Mouse (Mus musculus) liver, embryonic 16.5 days (tissue): Measurements from ENCODE around the gene Inhba. TPM values are rescaled to one million over a fixed set of nuclear protein-coding genes. Genes with fewer than 3 reads are reported as not detected.

Source experiments
- ATAC-seq: fragments of 200-750 bp; cut with Nextera tagmentation; 2 replicates; pipeline ENCODE4 v1.8.0; 2017; ENCODE audit warnings: low read depth, mild to moderate bottlenecking, moderate number of reproducible peaks, moderate library complexity
- H3K27ac ChIP-seq: fragments of 300-500 bp; sonication (generic); 2 replicates; pipeline ENCODE4 v1.5.1; 2014; ENCODE audit warnings: mild to moderate bottlenecking, low read length
- H3K27me3 ChIP-seq: fragments of 300-500 bp; sonication (generic); 2 replicates; pipeline ENCODE4 v1.6.1; 2014; ENCODE audit warnings: low read depth, low read length, mixed read lengths; ENCODE audit not compliant: control insufficient read depth, insufficient read depth
- H3K36me3 ChIP-seq: fragments of 300-500 bp; sonication (generic); 2 replicates; pipeline ENCODE4 v1.6.1; 2014; ENCODE audit warnings: mild to moderate bottlenecking; ENCODE audit not compliant: control insufficient read depth, insufficient read depth
- H3K4me1 ChIP-seq: fragments of 300-500 bp; sonication (generic); 2 replicates; pipeline ENCODE4 v1.6.1; 2014; ENCODE audit warnings: low read depth, low read length, mixed read lengths; ENCODE audit not compliant: control insufficient read depth
- H3K4me2 ChIP-seq: fragments of 300-500 bp; sonication (generic); 2 replicates; pipeline ENCODE4 v1.6.1; 2014; ENCODE audit warnings: low read depth, low read length, mixed read lengths
- H3K4me3 ChIP-seq: fragments of 300-500 bp; sonication (generic); 2 replicates; pipeline ENCODE4 v1.5.1; 2014; ENCODE audit warnings: low read depth, mild to moderate bottlenecking, low read length
- H3K9ac ChIP-seq: fragments of 300-500 bp; sonication (generic); 2 replicates; pipeline ENCODE4 v1.6.1; 2014; ENCODE audit warnings: low read depth, low read length
- H3K9me3 ChIP-seq: fragments of 300-500 bp; sonication (generic); replicated peaks from 2 replicates; pipeline ENCODE4 v1.6.1; 2016; ENCODE audit warnings: low read length; ENCODE audit not compliant: control insufficient read depth
- WGBS: fragments of 180-500 bp; shearing (Covaris S2); extraction: QIAGEN DNeasy Blood & Tissue Kit; methylation state at CpG from one replicate; pipeline ENCODE4 v1.1.7; 2014; ENCODE audit not compliant: insufficient replicate concordance; 5-methylcytosine and 5-hydroxymethylcytosine counted together
- polyA plus RNA-seq: library from polyadenylated mRNA; unstranded; fragments of >200 nt; fragmentation: Nextera tagmentation; extraction: Ambion mirVana; gene quantifications from 2 replicates; pipeline ENCODE4 v1.2.1, GENCODE M21; 2015

The Inhba gene
- 3.6 and 5.1 TPM in 2 replicates for polyA plus RNA-seq

GRCm38 (mm10) chr13:16011372-16012242 lies at the start of gene Inhba:
TSS of gene Inhba (plus strand) at chr13:16011851.
- no peaks in the 10 kb centered on the region; the same call in 1 of the 2 replicates for H3K4me1 ChIP-seq
- H3K9me3 ChIP-seq = no peaks in the 10 kb centered on the region
- H3K4me2 ChIP-seq = peak within 1 kb of the TSS; percentile 65
- ATAC-seq = peak; percentile 30; the same call in 1 of the 2 replicates
- H3K4me3 ChIP-seq = peak within 1 kb of the TSS; percentile 56
- H3K9ac ChIP-seq = peak within 1 kb of the TSS; percentile 53
- H3K36me3 ChIP-seq = no peaks in the 10 kb centered on the region
- 11% methylated on average over 31 of the region's 31 CpGs for WGBS
- H3K27me3 ChIP-seq = no peaks in the 10 kb centered on the region
- peak within 1 kb of the TSS; percentile 64 for H3K27ac ChIP-seq

- no peak overlapping the region for H3K4me2 ChIP-seq
- no peak for ATAC-seq
- H3K27ac ChIP-seq = no peak overlapping the region
- H3K36me3 ChIP-seq = no peaks in the 10 kb centered on the region
- no peaks in the 10 kb centered on the region for H3K27me3 ChIP-seq
- no peak overlapping the region for H3K9ac ChIP-seq
- no peak overlapping the region for H3K4me3 ChIP-seq
- 52% methylated on average over 1 of the region's 1 CpGs for WGBS
- H3K4me1 ChIP-seq = no peaks in the 10 kb centered on the region
- no peaks in the 10 kb centered on the region for H3K9me3 ChIP-seq
Measured at GRCm38 (mm10) chr13:15976584-15976983, 35.1 kb upstream of the Inhba start.

DNA sequence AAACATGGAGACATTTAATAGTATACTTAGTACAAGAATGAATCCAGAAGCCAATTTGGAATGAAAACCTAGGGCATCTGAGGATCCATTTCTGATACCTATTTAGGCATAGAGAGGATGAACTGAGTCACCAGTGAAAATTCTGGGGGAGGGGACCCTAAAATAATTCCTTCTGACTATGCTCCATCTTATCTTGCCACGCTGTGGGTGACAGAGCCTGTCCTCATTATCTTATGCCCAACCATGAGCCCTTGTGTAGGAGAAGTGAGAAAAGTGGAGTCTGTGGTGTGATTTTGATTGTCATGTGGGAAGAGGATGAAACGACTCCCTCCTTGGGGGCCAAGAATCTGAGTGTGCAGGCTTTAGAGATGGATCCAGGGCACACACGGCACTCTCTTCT lies 32.1 kb upstream of the Inhba start:
- Histone ChIP-seq H3K27ac (no peak overlapping the region), H3K4me1 (no peaks in the 10 kb centered on the region), H3K9me3 (no peaks in the 10 kb centered on the region), H3K4me3 (no peak overlapping the region), H3K4me2 (no peak overlapping the region), H3K9ac (no peak overlapping the region), H3K36me3 (no peaks in the 10 kb centered on the region), H3K27me3 (no peaks in the 10 kb centered on the region)
- 48% methylated on average over 3 of the region's 3 CpGs for WGBS
- no peak for ATAC-seq

DNA sequence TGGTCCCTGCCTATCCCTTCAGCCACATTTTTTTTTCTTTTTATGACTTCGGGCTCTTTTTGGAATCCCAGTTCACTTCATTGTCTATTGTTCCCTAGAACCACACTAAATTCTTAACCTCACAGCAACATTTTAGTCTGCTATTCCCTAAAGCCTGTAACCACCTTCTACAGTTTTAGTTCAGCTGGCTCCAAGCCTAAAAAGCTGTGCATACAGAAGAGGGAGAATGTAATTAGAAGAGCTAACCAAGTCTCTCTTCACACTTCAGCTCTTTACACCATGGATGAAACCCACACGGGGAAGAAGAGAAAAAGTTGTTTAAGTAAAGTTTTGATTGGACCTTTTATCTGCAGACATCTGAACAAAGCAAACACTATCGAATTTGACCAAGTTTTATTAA lies 29.6 kb upstream of the Inhba start:
- 44% methylated on average over 3 of the region's 3 CpGs for WGBS
- Histone ChIP-seq H3K4me2 (no peak overlapping the region), H3K9ac (no peak overlapping the region), H3K4me3 (no peak overlapping the region), H3K36me3 (no peaks in the 10 kb centered on the region), H3K4me1 (no peaks in the 10 kb centered on the region), H3K9me3 (no peaks in the 10 kb centered on the region), H3K27me3 (no peaks in the 10 kb centered on the region), H3K27ac (no peak overlapping the region)
- ATAC-seq = no peak

GRCm38 (mm10) chr13:15985761-15986160 lies 25.9 kb upstream of the Inhba start:
- WGBS = 46% methylated on average over 2 of the region's 2 CpGs
- no peaks in the 10 kb centered on the region for H3K27me3 ChIP-seq
- H3K4me3 ChIP-seq = no peak overlapping the region
- no peaks in the 10 kb centered on the region for H3K9me3 ChIP-seq
- H3K4me1 ChIP-seq = no peaks in the 10 kb centered on the region
- ATAC-seq = no peak
- no peak overlapping the region for H3K4me2 ChIP-seq
- H3K9ac ChIP-seq = no peak overlapping the region
- H3K36me3 ChIP-seq = no peaks in the 10 kb centered on the region
- no peak overlapping the region for H3K27ac ChIP-seq

DNA sequence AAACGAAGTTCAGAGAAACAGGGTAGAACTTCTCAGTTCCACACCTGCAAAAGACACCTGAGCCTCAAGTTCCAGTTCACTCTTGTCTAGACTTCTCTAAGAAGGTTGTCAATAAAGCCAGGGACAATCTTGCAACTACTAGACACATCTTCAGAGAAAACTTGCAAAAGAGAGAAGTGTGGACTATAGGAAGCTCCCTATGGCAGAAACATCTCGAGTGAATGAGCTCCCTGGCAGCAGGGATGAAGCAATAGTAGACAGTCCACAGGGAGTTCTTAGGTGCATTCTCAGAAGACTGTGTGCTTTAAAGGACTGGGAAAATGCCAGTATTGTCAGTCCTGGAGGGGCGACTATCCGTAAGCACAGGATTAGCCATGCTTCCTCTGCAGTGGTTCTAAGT lies 25.5 kb upstream of the Inhba start:
- no peak overlapping the region for H3K4me2 ChIP-seq
- WGBS = 54% methylated on average over 4 of the region's 4 CpGs
- H3K4me1 ChIP-seq = no peaks in the 10 kb centered on the region
- no peaks in the 10 kb centered on the region for H3K36me3 ChIP-seq
- no peaks in the 10 kb centered on the region for H3K9me3 ChIP-seq
- H3K9ac ChIP-seq = no peak overlapping the region
- no peak overlapping the region for H3K4me3 ChIP-seq
- no peak for ATAC-seq
- H3K27me3 ChIP-seq = no peaks in the 10 kb centered on the region
- H3K27ac ChIP-seq = no peak overlapping the region

- no peak overlapping the region for H3K27ac ChIP-seq
- H3K9me3 ChIP-seq = no peaks in the 10 kb centered on the region
- ATAC-seq = no peak
- no peaks in the 10 kb centered on the region for H3K27me3 ChIP-seq
- no peak overlapping the region for H3K9ac ChIP-seq
- H3K36me3 ChIP-seq = no peaks in the 10 kb centered on the region
- H3K4me1 ChIP-seq = no peaks in the 10 kb centered on the region
- H3K4me3 ChIP-seq = no peak overlapping the region
- H3K4me2 ChIP-seq = no peak overlapping the region
- 59% methylated on average over 2 of the region's 2 CpGs for WGBS
Measured at GRCm38 (mm10) chr13:15995314-15995713, 16.3 kb upstream of the Inhba start.

DNA sequence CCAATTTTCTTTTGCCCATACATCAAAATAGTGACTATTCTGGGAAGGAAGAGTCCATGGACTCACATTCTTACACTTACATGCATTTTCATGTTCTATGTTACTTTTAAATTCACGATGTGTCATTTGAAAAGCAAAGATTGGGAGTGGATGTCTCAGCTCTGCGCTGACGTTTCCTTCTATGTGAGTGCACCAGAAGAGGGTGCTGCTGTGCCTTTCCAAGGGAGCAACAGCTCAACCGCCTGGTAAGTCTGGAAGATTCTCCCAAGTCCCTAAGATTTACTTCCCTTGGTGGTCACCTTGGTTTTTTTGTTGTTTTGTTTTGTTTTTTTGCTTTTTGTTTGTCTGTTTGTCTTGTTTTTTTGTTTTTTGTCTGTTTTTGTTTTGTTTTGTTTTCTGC lies 6.1 kb upstream of the Inhba start:
- WGBS = 8% methylated on average over 4 of the region's 4 CpGs

DNA sequence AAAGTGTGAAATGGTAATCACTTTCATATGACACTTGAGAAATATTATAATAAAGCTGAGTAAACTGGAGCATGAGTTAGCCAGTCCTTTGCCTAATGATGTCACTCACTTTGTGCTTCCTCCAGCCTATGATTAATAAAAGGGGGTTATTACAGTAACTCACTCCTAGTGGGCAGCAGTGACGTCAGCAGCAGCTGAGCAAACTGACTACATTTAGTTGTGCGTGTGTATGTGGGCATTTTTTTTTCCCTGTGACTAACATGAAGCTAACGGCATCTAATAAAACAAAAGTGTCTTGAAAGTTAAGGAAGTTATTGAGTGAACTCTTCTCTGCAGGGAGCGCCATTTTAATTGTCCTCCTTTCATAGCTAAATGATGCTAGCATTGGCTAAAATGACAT lies 3.9 kb upstream of the Inhba start:
- no peak overlapping the region for H3K9ac ChIP-seq
- no peak overlapping the region for H3K27ac ChIP-seq
- no peaks in the 10 kb centered on the region for H3K27me3 ChIP-seq
- H3K4me2 ChIP-seq = no peak overlapping the region
- ATAC-seq = no peak
- no peaks in the 10 kb centered on the region; the same call in 1 of the 2 replicates for H3K4me1 ChIP-seq
- 55% methylated on average over 4 of the region's 4 CpGs for WGBS
- no peaks in the 10 kb centered on the region for H3K36me3 ChIP-seq
- H3K9me3 ChIP-seq = no peaks in the 10 kb centered on the region
- H3K4me3 ChIP-seq = no peak overlapping the region

More for the DNA sequence above, 6.1 kb upstream of the Inhba start:
- Histone ChIP-seq H3K4me2 (no peak overlapping the region), H3K27ac (no peak overlapping the region), H3K36me3 (no peaks in the 10 kb centered on the region), H3K27me3 (no peaks in the 10 kb centered on the region), H3K9me3 (no peaks in the 10 kb centered on the region), H3K9ac (no peak overlapping the region), H3K4me3 (no peak overlapping the region), H3K4me1 (no peaks in the 10 kb centered on the region)
- ATAC-seq = no peak
